ENCODE assay signal across 10 mouse cellular contexts in the genomic region with DNA sequence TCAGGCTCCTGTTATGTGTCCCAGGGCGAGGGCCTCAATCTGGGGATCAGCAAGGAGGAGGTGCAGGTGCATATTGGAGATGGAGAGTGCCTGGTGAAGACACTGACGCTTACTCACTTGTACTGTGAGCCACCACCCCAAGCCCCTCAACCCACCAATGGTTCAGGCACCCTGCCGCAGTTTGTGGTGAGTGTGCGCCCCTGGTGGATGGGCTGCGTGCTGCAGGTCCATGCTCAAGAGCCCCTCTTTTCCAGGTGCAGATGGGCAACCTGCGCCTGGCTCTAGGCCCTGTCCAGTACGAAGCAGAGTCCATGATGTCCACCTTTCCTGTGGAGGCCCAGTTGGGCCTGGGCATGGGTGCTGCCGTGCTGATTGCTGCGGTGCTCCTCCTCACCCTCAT. TPM values are rescaled to one million over a fixed set of nuclear protein-coding genes. Genes with fewer than 3 reads are reported as not detected.
DNase-seq lines count a peak whose midpoint lies in the region; ATAC-seq and TF ChIP-seq lines count a peak whose summit lies in the region.
"Had no signal": no experiment of that assay in that cellular context is flagged by ENCODE, and none has a peak within 500 bp of the region (broad histone marks: within the 10 kb centered on the region; RNA-seq: fewer than 3 reads in every experiment).

No protein-coding gene starts in this region.

- DNase-seq in forebrain, embryonic 11.5 days (ENCODE audit: low spot score): peak; percentile 56
- DNase-seq in lung, embryonic 14.5 days: peak; percentile 12
- DNase-seq in lung, postnatal 36 days: no peak
- DNase-seq in embryonic facial prominence, embryonic 10.5 days (ENCODE audit: low spot score): peak; percentile 31
- DNase-seq in stomach, postnatal 0 days (ENCODE audit: low spot score): peak; percentile 27
- no peak for DNase-seq in gastrocnemius, postnatal 36 days
- DNase-seq: heart, adult 11 months had no signal

- intact Hi-C loops in gastrocnemius, postnatal 36 days (cut with DNase I): no loop called here

- 61% methylated on average over 9 of the region's 9 CpGs for WGBS in forebrain, embryonic 11.5 days
- WGBS in forebrain, embryonic 12.5 days: 51% methylated on average over 9 of the region's 9 CpGs
- WGBS in lung, embryonic 14.5 days: 66% methylated on average over 9 of the region's 9 CpGs
- WGBS in embryonic facial prominence, embryonic 10.5 days: 56% methylated on average over 9 of the region's 9 CpGs
- 65% methylated on average over 9 of the region's 9 CpGs for WGBS in stomach, postnatal 0 days

- no peaks in the 10 kb centered on the region for H3K4me1 ChIP-seq in forebrain, embryonic 11.5 days (replicated peaks; ENCODE audit: control insufficient read depth, insufficient read depth, low read length)
- H3K4me1 ChIP-seq in forebrain, embryonic 12.5 days: no peaks in the 10 kb centered on the region
- H3K4me1 ChIP-seq in lung, embryonic 14.5 days (ENCODE audit: insufficient read depth): no peaks in the 10 kb centered on the region
- H3K4me1 ChIP-seq in embryonic facial prominence, embryonic 10.5 days: no peaks in the 10 kb centered on the region
- H3K4me1 ChIP-seq in stomach, postnatal 0 days (replicated peaks; ENCODE audit: control insufficient read depth, insufficient read depth): no peaks in the 10 kb centered on the region

- H3K27me3 ChIP-seq in forebrain, embryonic 11.5 days (ENCODE audit: control insufficient read depth, insufficient read depth, low read length): no peaks in the 10 kb centered on the region
- H3K27me3 ChIP-seq in forebrain, embryonic 12.5 days: peaks cover 7% of the 10 kb centered on the region; the same call in 1 of the 2 replicates
- no peaks in the 10 kb centered on the region for H3K27me3 ChIP-seq in lung, embryonic 14.5 days (ENCODE audit: insufficient read depth, low read length)
- peaks cover 40% of the 10 kb centered on the region; the same call in 1 of the 2 replicates for H3K27me3 ChIP-seq in embryonic facial prominence, embryonic 10.5 days (replicated peaks; ENCODE audit: low read depth, poor library complexity, severe bottlenecking)
- H3K27me3 ChIP-seq in stomach, postnatal 0 days (ENCODE audit: control insufficient read depth, insufficient read depth, low read length): no peaks in the 10 kb centered on the region

- H3K27ac ChIP-seq in forebrain, embryonic 11.5 days (ENCODE audit: low read depth, low read length): no peak overlapping the region
- H3K27ac ChIP-seq in forebrain, embryonic 12.5 days: no peak overlapping the region
- no peak overlapping the region for H3K27ac ChIP-seq in lung, embryonic 14.5 days (ENCODE audit: low read depth)
- no peak overlapping the region for H3K27ac ChIP-seq in embryonic facial prominence, embryonic 10.5 days (replicated peaks)
- H3K27ac ChIP-seq in stomach, postnatal 0 days (replicated peaks): no peak overlapping the region

- no peak for ATAC-seq in forebrain, embryonic 11.5 days (replicated peaks; ENCODE audit: low FRiP score)
- ATAC-seq in forebrain, embryonic 12.5 days (ENCODE audit: low FRiP score): no peak
- ATAC-seq in lung, embryonic 14.5 days (ENCODE audit: insufficient read depth): no peak
- no peak for ATAC-seq in stomach, postnatal 0 days (ENCODE audit: low FRiP score, low TSS enrichment)
- ATAC-seq in erythroid progenitor cell, adult 5-6 weeks (replicated peaks; ENCODE audit: low FRiP score, poor library complexity, severe bottlenecking): no peak

- peak; percentile 69 for TF ChIP-seq CTCF in lung, embryonic 14.5 days (IDR thresholded peaks at IDR 0.05; ENCODE audit: low read depth)
- peak; percentile 66 for TF ChIP-seq CTCF in stomach, postnatal 0 days (IDR thresholded peaks at IDR 0.05; ENCODE audit: low read depth)

- no peaks in the 10 kb centered on the region for H3K36me3 ChIP-seq in forebrain, embryonic 11.5 days (ENCODE audit: control insufficient read depth, insufficient read depth, low read length)
- H3K36me3 ChIP-seq in forebrain, embryonic 12.5 days (replicated peaks): no peaks in the 10 kb centered on the region
- H3K36me3 ChIP-seq in lung, embryonic 14.5 days (ENCODE audit: insufficient read depth): no peaks in the 10 kb centered on the region
- no peaks in the 10 kb centered on the region for H3K36me3 ChIP-seq in embryonic facial prominence, embryonic 10.5 days (replicated peaks)
- H3K36me3 ChIP-seq in stomach, postnatal 0 days (ENCODE audit: control insufficient read depth, insufficient read depth, low read length): no peaks in the 10 kb centered on the region

- no peak overlapping the region for H3K4me2 ChIP-seq in forebrain, embryonic 11.5 days (ENCODE audit: low read depth, low read length, severe bottlenecking)
- no peak overlapping the region for H3K4me2 ChIP-seq in forebrain, embryonic 12.5 days
- H3K4me2 ChIP-seq in lung, embryonic 14.5 days: no peak overlapping the region
- no peak overlapping the region for H3K4me2 ChIP-seq in stomach, postnatal 0 days (replicated peaks; ENCODE audit: low read depth)

- no peak overlapping the region for H3K4me3 ChIP-seq in forebrain, embryonic 11.5 days (ENCODE audit: low read depth, low read length)
- H3K4me3 ChIP-seq in forebrain, embryonic 12.5 days (replicated peaks): no peak overlapping the region
- H3K4me3 ChIP-seq in lung, embryonic 14.5 days (ENCODE audit: low read depth, low read length): no peak overlapping the region
- no peak overlapping the region for H3K4me3 ChIP-seq in embryonic facial prominence, embryonic 10.5 days
- no peak overlapping the region for H3K4me3 ChIP-seq in stomach, postnatal 0 days (ENCODE audit: low read depth, low read length)

- no peak for TF ChIP-seq EP300 in stomach, postnatal 0 days (optimal IDR thresholded peaks at IDR 0.05)

- H3K9ac ChIP-seq in forebrain, embryonic 11.5 days (ENCODE audit: low read length): no peak overlapping the region
- H3K9ac ChIP-seq in forebrain, embryonic 12.5 days: no peak overlapping the region
- no peak overlapping the region for H3K9ac ChIP-seq in lung, embryonic 14.5 days
- H3K9ac ChIP-seq in stomach, postnatal 0 days (ENCODE audit: low read length): no peak overlapping the region

- H3K9me3 ChIP-seq in forebrain, embryonic 11.5 days (ENCODE audit: control insufficient read depth, low read length): no peaks in the 10 kb centered on the region
- H3K9me3 ChIP-seq in forebrain, embryonic 12.5 days: no peaks in the 10 kb centered on the region
- H3K9me3 ChIP-seq in lung, embryonic 14.5 days (ENCODE audit: low read depth, low read length): no peaks in the 10 kb centered on the region
- H3K9me3 ChIP-seq in embryonic facial prominence, embryonic 10.5 days: no peaks in the 10 kb centered on the region
- H3K9me3 ChIP-seq in stomach, postnatal 0 days (ENCODE audit: control insufficient read depth, low read length): no peaks in the 10 kb centered on the region

RNA-seq across cellular contexts. Expression of gene Srpk3, which starts 6.9 kb away (rescaled TPM):
- 1.1 and 1.8 TPM in 2 replicates for polyA plus RNA-seq in forebrain, embryonic 11.5 days (2014; fragmentation: Nextera tagmentation; extraction: Ambion mirVana)
- 0.95 and 1.3 TPM in 2 replicates for polyA plus RNA-seq in forebrain, embryonic 12.5 days (2016; fragmentation: Nextera tagmentation; extraction: Ambion mirVana)
- 1.2 and 2.1 TPM in 2 replicates for polyA plus RNA-seq in lung, embryonic 14.5 days (2014; fragmentation: Nextera tagmentation; extraction: Ambion mirVana)
- polyA plus RNA-seq in embryonic facial prominence, embryonic 10.5 days (2016; fragmentation: Nextera tagmentation; extraction: Ambion mirVana): 1.00 and 2.0 TPM in 2 replicates
- 2.2 and 2.6 TPM in 2 replicates for polyA plus RNA-seq in stomach, postnatal 0 days (2015; fragmentation: Nextera tagmentation; extraction: Ambion mirVana)
- total RNA-seq in erythroid progenitor cell, adult 5-6 weeks (2015; ENCODE audit: low replicate concordance): 6.7 TPM in 1 of 2 replicates, not detected in the other
- total RNA-seq in erythroid progenitor cell, adult 5-6 weeks (2017; ENCODE audit: low replicate concordance): 1.9 and 2.6 TPM in 2 replicates
- total RNA-seq in gastrocnemius, postnatal 36 days (2021): 10 to 100 TPM; 43.5 to 47.5 TPM

RNA-seq across cellular contexts. Expression of gene Plxnb3, which starts 10.4 kb away (rescaled TPM):
- polyA plus RNA-seq in forebrain, embryonic 11.5 days (2014; fragmentation: Nextera tagmentation; extraction: Ambion mirVana): 0.07 and 0.11 TPM in 2 replicates
- 0.08 and 0.19 TPM in 2 replicates for polyA plus RNA-seq in forebrain, embryonic 12.5 days (2016; fragmentation: Nextera tagmentation; extraction: Ambion mirVana)
- polyA plus RNA-seq in lung, embryonic 14.5 days (2014; fragmentation: Nextera tagmentation; extraction: Ambion mirVana): 0.32 and 0.42 TPM in 2 replicates
- polyA plus RNA-seq in embryonic facial prominence, embryonic 10.5 days (2016; fragmentation: Nextera tagmentation; extraction: Ambion mirVana): 0.08 and 0.14 TPM in 2 replicates
- 0.30 and 0.36 TPM in 2 replicates for polyA plus RNA-seq in stomach, postnatal 0 days (2015; fragmentation: Nextera tagmentation; extraction: Ambion mirVana)
- not detected in 2 replicates for total RNA-seq in erythroid progenitor cell, adult 5-6 weeks (2015; ENCODE audit: low replicate concordance)
- not detected in 2 replicates for total RNA-seq in erythroid progenitor cell, adult 5-6 weeks (2017; ENCODE audit: low replicate concordance)
- under 1 TPM; 0.64 TPM for total RNA-seq in gastrocnemius, postnatal 36 days (2021)
- polyA plus RNA-seq: neural tube, embryonic 11.5 days had no signal

RNA-seq across cellular contexts. Expression of gene Idh3g, which starts 19.4 kb away (rescaled TPM):
- polyA plus RNA-seq in forebrain, embryonic 11.5 days (2014; fragmentation: Nextera tagmentation; extraction: Ambion mirVana): 170 and 190 TPM in 2 replicates
- 163 and 164 TPM in 2 replicates for polyA plus RNA-seq in forebrain, embryonic 12.5 days (2016; fragmentation: Nextera tagmentation; extraction: Ambion mirVana)
- 210 and 219 TPM in 2 replicates for polyA plus RNA-seq in lung, embryonic 14.5 days (2014; fragmentation: Nextera tagmentation; extraction: Ambion mirVana)
- polyA plus RNA-seq in embryonic facial prominence, embryonic 10.5 days (2016; fragmentation: Nextera tagmentation; extraction: Ambion mirVana): 175 and 176 TPM in 2 replicates
- 130 and 133 TPM in 2 replicates for polyA plus RNA-seq in stomach, postnatal 0 days (2015; fragmentation: Nextera tagmentation; extraction: Ambion mirVana)
- 135 and 141 TPM in 2 replicates for total RNA-seq in erythroid progenitor cell, adult 5-6 weeks (2015; ENCODE audit: low replicate concordance)
- 68.3 and 80.2 TPM in 2 replicates for total RNA-seq in erythroid progenitor cell, adult 5-6 weeks (2017; ENCODE audit: low replicate concordance)
- 100 to 1,000 TPM; 401 to 409 TPM for total RNA-seq in gastrocnemius, postnatal 36 days (2021)

RNA-seq across cellular contexts. Expression of gene Ssr4, which starts 19.6 kb away (rescaled TPM):
- polyA plus RNA-seq in forebrain, embryonic 11.5 days (2014; fragmentation: Nextera tagmentation; extraction: Ambion mirVana): 109 and 120 TPM in 2 replicates
- 106 and 117 TPM in 2 replicates for polyA plus RNA-seq in forebrain, embryonic 12.5 days (2016; fragmentation: Nextera tagmentation; extraction: Ambion mirVana)
- polyA plus RNA-seq in lung, embryonic 14.5 days (2014; fragmentation: Nextera tagmentation; extraction: Ambion mirVana): 187 and 199 TPM in 2 replicates
- 101 and 107 TPM in 2 replicates for polyA plus RNA-seq in embryonic facial prominence, embryonic 10.5 days (2016; fragmentation: Nextera tagmentation; extraction: Ambion mirVana)
- polyA plus RNA-seq in stomach, postnatal 0 days (2015; fragmentation: Nextera tagmentation; extraction: Ambion mirVana): 372 and 400 TPM in 2 replicates
- 115 and 124 TPM in 2 replicates for total RNA-seq in erythroid progenitor cell, adult 5-6 weeks (2015; ENCODE audit: low replicate concordance)
- 47.6 and 75.7 TPM in 2 replicates for total RNA-seq in erythroid progenitor cell, adult 5-6 weeks (2017; ENCODE audit: low replicate concordance)
- total RNA-seq in gastrocnemius, postnatal 36 days (2021): 10 to 100 TPM; 69.3 to 83.2 TPM

RNA-seq across cellular contexts. Expression of gene Abcd1, which starts 50.9 kb away (rescaled TPM):
- 8.9 and 10.7 TPM in 2 replicates for polyA plus RNA-seq in forebrain, embryonic 11.5 days (2014; fragmentation: Nextera tagmentation; extraction: Ambion mirVana)
- 9.2 and 10.4 TPM in 2 replicates for polyA plus RNA-seq in forebrain, embryonic 12.5 days (2016; fragmentation: Nextera tagmentation; extraction: Ambion mirVana)
- polyA plus RNA-seq in lung, embryonic 14.5 days (2014; fragmentation: Nextera tagmentation; extraction: Ambion mirVana): 15.5 and 15.6 TPM in 2 replicates
- polyA plus RNA-seq in embryonic facial prominence, embryonic 10.5 days (2016; fragmentation: Nextera tagmentation; extraction: Ambion mirVana): 8.1 and 10.4 TPM in 2 replicates
- 9.3 and 9.4 TPM in 2 replicates for polyA plus RNA-seq in stomach, postnatal 0 days (2015; fragmentation: Nextera tagmentation; extraction: Ambion mirVana)
- total RNA-seq in erythroid progenitor cell, adult 5-6 weeks (2015; ENCODE audit: low replicate concordance): 11.5 and 14.7 TPM in 2 replicates
- 1.7 and 3.8 TPM in 2 replicates for total RNA-seq in erythroid progenitor cell, adult 5-6 weeks (2017; ENCODE audit: low replicate concordance)
- 10 to 100 TPM; 23.0 to 25.3 TPM for total RNA-seq in gastrocnemius, postnatal 36 days (2021)

Comparison
In these comparisons a context has a peak if more than half of its experiments do, and no peak if none do; other contexts are left out.
1. DNase-seq: peak in forebrain, embryonic 11.5 days (single experiment), lung, embryonic 14.5 days (single experiment), embryonic facial prominence, embryonic 10.5 days (single experiment) and stomach, postnatal 0 days (single experiment); none in lung, postnatal 36 days (single experiment) and gastrocnemius, postnatal 36 days (0 of 2).